Mouse (Mus musculus): ENCODE measurements around the gene Cyb561a3.

DNA sequence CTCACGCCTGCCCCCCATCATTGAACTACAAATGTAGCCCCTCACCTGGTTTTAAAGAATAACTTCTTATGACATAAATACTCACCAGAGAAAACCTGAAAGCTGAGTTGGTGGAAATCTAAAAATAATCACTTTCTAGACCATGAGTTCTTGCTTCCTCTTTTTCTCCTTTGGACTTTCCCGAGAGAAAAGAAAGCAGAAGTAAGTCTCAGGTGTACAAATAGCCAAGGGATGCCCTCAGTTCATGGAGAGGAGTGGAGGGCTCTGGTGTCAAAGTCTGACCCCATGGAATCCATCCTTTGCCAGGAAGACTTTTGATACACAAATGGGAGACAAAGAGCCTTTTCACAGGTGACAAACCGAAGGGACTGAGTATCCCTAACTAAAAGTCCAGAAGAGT is 3.8 kb downstream of the Cyb561a3 start:
- TF ChIP-seq CTCF (IDR thresholded peaks at IDR 0.05; ENCODE audit: insufficient read depth, low read length) (no peak), POLR2A (IDR thresholded peaks at IDR 0.05; ENCODE audit: borderline replicate concordance, extremely low read depth, low read depth, low read length) (no peak)

Measured in lung, adult 2 months (tissue).